Mouse (Mus musculus): ENCODE results near the gene Cbx5.

Gene Cbx5

DNA sequence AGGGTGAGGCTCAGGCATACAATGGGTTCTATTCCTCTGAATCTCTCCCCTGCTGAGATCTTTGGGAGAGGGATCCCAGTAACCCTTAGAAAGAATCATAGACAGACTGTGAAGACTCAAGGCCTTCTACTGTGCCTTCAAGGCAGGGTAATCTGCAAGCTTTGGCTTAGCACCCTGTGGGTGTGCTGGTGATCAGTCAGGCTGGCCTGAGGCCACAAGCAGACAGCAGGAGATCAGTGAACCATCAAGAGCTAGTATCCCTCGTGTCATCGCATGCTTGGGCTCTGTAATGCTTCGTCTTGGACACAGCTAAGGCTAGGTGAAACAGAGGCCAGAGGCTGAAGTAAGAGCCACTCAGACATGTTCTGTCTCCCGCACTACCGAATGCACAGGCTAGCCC lies 66.4 kb downstream of the Cbx5 start:
- DNase-seq (ENCODE audit: low spot score in 2 of 2) = no peak

DNA sequence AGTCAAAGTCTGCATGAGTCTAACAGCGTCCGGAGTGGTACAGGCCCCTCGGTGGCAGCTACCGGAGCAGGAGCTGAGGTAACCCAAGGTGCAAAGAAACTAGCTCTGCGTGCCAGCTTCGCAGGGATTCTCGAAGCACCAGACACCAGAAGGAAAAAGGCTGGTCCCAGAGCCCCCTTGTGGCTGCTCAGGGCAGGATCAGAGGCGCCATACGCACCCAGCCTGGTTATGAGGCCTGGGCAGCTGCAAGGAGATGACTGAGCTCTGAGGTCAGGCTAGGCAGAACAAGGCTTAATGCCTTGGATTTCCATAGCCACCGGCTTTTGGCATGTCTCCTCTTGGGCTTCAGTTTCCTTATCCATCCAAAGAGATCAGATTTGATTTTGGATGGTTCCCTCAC lies 67.1 kb downstream of the Cbx5 start:
- DNase-seq (ENCODE audit: low spot score in 2 of 2) = no peak

DNA sequence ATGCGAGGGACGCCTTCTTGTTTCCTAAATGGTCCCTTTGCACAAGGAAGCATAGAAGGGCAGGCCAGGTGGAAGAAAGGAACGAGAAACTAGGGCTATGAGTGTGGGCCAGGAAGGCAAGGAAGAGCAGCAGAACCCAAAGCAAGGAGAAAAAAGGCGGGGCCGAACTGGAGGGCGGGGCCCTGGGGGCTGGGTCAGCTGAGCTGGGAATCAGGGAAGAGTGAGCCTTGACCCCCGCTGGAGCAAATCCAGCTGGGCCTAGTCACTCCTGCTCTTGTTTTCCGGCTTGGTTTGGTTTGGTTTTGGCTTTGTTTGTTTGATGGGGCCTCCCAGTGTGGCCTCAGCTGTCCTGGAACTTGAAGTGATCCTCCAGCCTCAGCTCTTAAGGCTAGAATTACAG lies 68.3 kb downstream of the Cbx5 start:
- no peak for DNase-seq (ENCODE audit: low spot score in 2 of 2)

DNA sequence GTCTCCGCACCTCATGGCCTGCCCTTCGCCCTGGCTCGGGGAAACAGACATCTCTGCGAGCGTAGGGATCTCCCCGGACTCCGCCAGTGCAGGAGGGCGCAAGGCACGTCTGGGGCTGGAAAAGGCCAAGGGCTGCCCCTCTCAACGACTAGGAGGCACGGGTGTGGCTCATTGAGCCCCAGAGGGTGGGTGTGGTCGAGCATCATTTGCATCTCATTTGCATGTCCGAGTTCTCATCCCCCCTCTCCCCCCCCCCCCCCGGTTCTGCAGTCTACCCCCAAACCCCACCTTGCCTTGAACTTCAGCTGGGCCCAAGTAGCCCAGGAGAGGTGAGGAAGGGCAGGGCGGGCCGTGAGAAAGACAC lies 69.3 kb downstream of the Cbx5 start:
- no peak for DNase-seq (ENCODE audit: low spot score in 2 of 2)

DNA sequence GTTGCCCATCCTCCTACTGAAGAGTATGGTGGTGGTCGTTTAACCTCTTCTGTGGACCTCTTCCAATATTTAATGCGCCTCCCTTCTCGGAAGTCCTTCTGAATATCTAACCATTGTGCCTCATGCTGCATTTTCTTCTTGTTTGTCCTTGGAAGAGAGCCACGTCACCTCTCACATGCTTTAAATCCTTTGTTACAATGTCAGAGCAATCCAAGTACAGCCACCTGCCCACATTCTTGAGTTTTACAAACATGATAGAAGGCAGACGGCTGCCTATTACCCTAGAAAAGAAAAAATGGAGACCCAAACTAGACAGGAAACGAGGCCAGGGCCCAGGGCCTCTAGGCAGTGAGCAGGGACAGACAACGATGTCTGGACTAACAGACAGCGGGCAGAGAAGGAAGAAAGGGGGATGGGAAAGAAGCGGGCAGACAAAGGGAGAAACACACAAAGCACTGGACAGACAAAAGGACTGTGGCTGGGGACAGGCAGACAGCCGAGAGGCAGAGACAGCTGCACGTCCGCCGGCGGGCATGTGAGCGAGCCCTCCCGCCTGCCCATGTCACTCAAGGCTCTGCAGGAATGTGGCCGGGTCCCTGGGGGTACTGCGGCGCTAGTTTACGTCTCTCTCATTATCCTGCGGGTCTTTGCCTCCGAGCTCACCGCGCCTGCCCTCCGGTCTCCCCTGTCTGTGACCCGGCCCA lies 69.9 kb downstream of the Cbx5 start:
- DNase-seq (ENCODE audit: low spot score in 2 of 2) = no peak

DNA sequence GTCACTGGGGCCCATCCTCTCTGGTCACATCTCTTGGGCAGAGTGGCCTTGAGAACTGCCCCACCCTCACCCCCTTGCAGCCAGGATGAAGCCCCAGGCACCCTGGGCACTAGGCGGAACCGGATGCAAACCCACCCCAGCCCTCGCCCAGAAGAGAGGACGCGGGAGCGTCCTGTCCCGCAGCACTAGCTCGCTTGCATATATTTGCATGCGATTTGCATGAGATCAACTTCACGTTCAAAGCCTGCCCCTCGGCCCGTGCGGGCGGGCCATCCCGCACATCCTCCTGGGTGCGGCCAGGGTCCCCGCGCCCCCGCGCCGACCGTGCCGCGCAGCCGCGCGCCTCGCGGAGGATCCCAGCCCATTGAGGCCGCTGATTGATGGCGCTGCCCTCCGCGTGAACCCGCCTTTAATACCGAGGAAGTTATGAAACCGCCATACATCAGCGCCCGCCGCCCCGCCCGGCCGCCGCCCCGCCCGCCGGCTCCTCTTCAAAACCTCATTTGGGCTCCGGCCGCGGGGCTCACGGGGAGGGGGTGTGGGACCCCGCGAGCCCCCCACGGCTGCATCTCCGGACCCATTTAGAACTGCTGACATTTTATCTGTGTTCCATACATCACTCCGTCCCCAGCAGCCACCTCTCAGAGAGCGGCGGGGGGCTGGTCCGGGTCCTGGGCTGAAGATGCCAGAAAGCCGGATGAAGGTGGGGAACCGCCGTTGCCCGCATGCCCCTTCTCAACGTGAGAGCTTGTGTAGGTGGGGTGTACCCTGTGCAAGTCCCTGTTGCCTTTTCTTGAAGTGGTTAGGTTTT lies 70.6 kb downstream of the Cbx5 start:
- no peak for DNase-seq (ENCODE audit: low spot score in 2 of 2)

DNA sequence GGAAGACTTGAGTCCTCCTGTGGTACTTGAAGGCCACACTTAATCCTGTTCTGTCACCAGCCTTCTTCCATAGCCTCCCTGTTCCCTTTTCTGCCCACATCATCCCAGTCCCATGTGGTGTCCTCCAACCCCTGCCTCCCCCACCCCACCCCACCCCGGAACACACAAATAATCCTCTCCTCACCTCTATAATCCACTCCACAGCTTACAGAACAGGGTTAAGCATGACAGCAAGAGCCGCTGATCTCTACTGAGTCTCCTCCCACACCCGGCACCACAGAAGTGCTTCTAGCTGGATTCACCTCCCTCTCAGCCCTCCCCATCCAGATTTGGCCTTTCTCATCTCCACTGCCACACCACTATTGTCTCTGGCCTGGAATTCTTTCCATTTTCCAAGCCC lies 71.8 kb downstream of the Cbx5 start:
- no peak for DNase-seq (ENCODE audit: low spot score in 2 of 2)

DNA sequence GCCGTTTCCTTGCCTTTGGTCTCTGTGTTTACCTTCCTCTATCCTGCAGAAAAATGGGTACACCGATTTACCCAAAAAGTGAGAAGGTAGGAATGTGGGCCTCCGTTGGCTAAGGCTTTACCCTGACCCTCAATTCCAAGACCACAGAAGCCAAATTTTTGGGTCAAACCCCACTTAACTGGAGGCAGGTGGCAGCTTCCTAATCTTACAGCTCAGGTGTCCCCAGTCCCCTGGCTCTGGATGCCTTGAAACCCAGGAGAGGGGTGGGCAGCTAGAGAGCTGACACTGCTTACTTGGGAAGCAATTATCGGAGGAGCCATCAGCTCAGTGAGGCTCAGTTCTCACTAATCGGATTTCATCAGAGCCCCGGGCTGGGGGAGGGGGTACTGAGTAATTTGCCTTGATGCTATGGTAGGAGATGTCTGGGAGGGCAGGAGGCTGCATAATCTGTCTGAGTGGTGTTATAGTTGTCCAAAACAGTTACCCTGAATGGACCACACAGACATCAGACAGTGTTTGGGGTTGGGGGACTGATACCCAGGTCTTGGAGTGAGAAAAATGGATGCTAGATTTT lies 72.5 kb downstream of the Cbx5 start, which contains the start of gene Smug1:
Gene Smug1, minus strand, starts transcription at position 51 of the 574 bp plus-strand sequence.
- no peak for DNase-seq (ENCODE audit: low spot score in 2 of 2)

DNA sequence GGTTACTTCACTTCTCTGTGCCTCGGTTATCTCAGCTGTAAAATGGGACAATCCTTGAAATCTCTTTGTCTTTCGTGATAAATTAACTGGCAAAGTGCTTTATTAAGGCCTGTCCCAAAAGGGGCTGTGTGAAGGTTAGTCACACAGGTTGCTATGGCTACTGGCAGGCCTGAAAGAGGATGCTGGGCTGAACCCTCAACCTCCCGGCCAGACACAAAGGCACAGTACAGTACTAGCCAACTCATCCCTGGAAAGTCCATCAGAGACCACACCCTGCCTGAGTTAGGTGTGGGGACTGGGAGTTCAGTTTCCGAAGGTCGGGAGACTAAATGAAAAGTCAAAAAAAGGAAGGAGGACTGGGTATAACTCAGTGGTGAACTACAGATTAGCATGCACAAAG lies 73.7 kb downstream of the Cbx5 start:
- no peak for DNase-seq (ENCODE audit: low spot score in 2 of 2)

DNA sequence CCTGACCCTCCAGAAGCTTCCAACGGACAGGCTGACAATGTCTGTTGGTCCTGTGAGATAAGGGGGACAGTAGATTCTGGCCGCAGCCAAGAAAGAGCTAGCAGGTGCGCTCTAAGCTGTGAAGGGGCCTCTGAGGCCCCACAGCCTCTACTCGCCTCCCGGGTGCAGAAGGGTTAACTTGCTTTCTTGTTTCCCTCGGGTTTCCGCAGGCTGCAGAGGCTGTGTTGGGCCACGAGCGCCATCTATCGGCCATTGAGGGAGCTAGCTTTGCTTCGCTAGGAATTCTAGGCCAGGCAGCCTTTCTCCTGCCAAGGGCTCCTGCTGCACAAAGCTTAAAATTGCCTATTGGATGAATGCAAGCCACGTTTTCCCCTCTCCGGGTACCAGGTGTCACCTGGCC lies 74.2 kb downstream of the Cbx5 start:
- peak; percentile 72 to 88 for DNase-seq (ENCODE audit: low spot score in 2 of 2)

DNA sequence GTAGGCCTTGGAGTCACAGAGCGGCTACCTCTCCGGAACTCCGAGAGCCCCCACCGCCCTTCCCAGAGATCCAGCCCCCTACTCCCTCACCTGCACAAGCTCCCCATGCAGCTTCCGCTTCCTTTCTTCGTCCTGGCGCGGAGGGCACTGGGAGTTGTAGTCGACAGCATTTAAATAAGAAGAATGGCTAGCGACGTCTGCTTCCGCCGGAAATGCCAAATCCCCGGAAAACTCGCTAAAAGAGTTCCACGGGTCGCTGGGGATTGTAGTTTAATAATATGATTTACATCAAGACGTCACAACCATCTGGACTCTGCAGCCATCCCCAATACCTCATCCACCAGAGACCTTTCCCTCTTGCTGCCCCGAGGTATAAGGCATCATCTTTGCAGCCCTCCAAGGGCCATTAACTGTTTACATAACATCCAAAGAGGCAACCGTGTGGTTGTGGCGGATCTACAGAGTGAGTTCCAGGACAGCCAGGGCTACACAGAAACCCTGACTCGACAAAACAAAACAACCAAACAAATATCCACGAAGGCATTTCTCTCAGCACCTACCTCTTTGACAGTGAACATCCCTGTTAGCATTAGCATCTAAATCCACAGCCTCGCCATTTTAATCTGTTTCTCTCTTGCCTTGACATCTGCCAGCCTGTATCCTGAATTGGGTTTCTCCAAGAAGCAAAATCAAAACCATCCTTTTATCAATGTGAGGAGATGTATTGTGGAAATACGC lies 76.3 kb downstream of the Cbx5 start:
- DNase-seq (ENCODE audit: low spot score in 2 of 2) = peak; percentile 88

DNA sequence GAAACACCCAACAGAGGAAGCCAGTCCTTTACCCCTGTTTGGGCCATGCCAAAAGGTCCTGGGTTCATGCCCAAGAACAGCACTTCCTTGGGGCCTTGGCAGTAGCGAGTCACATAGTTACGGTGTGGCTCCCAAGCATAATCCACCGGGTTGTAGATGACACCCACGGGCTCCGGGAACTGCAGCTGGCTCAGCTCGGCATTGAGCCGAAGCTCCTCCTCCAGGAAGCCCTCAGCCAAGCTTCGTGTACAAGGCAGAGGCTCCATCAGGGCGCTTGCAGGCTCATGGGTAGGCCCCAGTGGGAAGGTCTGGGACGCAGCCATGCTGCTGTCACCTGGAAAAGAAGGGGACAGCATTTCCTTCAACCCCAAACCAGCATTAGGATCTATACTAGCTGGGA lies 82.0 kb downstream of the Cbx5 start:
- no peak for DNase-seq (ENCODE audit: low spot score in 2 of 2)

DNA sequence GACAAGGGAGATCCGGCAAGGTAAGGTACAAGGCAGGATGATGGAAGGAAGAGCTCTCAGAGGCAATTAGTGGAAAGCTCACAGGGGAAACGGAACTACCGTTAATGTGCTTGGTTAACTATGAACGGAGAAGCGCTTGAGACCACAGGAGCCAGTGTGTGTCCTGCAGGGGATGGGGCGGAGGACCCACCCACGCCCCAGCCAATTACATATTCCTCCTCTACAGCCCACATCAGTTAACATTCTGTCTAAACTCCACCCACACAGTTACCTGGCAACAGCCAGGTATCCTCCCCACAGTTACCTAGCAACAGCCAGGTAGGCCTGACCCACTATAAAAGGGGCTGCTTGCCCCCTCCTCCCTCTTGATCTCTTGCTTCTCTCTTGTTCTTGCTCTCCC lies 82.7 kb downstream of the Cbx5 start:
- no peak for DNase-seq (ENCODE audit: low spot score in 2 of 2)

DNA sequence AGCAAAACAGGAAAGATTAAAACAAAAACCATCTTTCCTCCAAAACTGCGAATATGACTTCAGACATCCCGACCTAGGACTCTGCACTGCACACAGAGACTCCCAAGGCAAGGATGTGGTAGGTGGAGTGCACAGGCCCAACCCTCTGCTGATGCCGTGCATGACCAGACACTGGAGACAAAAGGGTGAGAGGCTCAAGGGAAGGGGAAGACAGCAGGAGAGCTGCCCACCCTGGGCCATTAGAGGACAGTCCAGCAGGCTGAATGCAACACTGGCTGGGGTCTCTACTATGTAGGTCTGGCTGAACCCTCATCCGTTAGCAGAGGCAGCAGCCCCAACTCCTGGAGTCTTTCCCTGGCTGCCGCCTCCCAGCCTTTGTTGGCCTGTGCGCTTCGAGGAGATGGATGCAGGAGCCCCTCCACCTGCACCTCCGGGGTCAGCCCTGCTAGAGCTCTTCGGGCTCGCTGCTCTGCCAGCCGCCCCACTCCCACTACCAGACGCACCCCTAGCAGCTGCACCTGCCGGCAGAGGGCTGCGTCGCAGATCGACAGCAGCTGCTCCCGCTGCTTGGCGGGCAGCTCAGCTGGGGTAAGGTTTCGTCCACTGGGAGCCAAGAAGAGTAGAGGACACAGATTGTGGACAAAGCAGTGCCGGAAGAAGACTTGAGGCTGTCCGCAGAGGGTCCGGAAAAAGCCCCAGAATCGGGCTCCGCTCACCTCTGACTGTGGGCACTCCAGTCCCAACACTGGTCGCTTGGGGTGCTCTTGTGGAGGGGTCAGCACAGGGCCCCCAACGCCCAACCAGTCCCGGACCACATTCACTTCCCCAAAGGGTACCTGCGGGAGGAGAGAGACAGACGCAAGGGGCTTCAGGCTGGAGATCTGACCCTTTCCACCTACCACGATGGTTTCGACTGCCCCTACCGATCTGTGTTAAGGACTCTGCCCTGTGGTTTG lies 84.0 kb downstream of the Cbx5 start:
- no peak for DNase-seq (ENCODE audit: low spot score in 2 of 2)

DNA sequence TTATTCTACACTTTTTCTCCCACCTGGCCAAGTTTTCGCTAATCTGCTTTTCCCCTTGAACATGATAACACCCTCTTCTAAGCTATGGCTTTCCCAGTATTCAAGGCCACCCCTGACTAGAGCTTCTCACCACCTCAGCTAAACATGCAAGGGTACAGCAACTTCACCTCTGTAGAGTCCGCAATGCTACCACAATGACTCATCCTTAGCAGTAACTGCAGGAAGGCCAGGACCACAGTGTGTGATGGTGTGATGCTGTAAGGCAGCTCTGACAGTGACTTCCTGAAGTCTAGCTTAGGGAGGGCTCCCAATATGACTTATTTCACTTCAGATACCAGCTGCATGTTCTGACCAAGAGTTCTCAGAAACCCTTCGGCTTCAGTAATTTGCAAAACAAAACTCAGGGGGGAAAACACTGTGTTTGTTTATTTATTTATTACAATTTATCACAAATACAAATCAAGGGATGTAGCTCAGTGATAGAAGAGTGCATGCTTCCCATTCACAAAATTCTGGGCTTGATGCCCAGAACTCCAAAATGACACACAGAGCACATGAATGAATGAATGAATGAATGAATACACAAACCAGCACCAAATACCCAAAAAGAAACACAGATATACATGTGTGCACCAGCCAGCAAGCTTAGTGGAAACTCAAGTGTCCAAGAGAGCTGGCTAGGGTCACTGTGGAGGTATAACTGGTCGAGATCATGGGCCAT lies 86.6 kb downstream of the Cbx5 start:
- no peak for DNase-seq (ENCODE audit: low spot score in 2 of 2)

DNA sequence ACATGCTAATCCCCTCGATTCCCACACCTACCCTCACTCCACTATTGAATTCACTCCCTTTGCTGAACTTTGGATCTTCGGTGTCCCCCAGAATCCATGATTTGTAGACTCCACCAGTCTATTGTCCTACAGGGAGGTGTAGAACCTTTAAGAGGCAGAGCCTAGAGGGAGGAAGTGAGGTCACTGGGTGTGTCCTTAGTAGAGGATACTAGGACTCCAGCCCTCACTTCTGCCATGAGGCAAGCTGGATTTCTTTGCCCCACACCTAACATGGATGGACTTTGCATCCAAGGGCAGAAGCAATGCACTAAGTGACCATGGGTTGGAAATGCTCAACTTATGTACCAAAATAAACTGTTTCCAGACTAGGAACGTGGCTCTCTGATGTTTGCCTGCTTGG lies 87.2 kb downstream of the Cbx5 start:
- DNase-seq (ENCODE audit: low spot score in 2 of 2) = no peak

DNA sequence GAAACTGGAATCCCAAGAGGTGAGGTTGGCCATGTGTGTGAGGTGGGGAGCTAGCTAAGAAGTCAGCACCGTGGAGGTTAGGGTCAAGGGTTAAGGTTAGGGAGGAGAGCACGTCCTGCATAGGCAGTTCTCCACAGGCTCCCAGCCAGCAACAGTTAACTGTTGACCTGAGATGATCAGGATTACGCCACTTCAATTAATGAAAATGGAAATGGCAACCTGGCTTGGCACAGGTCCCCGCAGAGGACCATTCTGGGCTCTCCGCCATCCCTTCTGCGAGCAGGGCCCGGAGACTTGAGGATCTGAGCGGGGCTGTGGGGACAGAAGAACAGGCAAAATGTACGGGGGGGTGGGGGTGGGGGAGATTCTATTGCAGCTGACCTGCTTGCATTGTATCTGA lies 91.8 kb downstream of the Cbx5 start:
- DNase-seq (ENCODE audit: low spot score in 2 of 2) = no peak

DNA sequence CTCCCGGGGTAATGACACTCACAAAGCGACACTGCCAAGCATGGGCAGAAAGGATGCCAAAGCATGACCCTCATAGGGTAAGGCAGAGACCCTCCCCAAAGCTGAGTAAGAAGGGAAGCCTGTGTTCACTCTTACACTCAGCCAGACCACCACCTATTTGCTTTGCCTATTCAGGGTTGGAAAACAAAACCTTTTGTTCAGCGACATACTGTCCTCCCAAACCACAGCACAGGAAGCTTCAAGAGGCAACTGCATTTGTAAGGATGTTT lies 92.3 kb downstream of the Cbx5 start:
- DNase-seq (ENCODE audit: low spot score in 2 of 2) = no peak

DNA sequence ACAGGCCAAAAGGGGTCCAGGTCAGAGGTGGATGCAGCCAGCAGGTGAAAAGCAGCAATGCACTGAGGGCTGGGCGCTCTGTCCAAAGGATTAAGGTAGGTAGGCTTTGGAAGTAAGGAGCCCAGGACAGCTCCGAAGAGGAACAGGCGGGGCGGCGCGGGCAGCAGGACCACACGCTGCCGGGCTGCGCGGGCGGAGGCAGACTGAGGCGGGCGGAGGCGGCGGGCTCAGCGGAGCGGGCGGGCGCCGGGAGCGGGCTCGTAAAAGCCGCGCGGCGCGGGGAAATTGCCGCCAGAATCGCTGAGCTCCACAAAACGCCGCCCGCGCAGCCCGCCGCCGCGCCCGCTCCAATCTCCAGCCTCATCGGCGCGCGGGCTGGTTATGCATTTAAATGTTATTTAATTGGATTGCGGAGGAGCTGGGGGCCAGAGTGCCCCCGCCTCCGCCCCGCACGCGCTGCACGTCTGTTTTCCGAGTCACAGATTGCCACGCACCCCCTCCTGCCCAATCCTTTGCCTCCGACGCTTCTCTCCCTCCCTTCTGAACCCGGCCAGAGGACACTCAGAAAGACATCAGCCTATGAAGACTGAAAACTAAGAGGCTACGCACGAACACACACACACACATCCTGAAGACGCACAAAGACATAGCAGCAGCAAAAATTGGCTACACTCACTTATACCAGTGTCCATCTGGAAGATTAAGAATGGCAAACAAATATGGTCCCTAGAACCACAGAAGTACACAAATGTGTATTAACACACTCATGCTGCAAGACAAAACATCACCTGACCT lies 92.8 kb downstream of the Cbx5 start:
- peak in 1 of 2 experiments; percentile 57 for DNase-seq (ENCODE audit: low spot score in 2 of 2)
